Comparison of ENCODE assay signal across 8 mouse cellular contexts in the genomic region with DNA sequence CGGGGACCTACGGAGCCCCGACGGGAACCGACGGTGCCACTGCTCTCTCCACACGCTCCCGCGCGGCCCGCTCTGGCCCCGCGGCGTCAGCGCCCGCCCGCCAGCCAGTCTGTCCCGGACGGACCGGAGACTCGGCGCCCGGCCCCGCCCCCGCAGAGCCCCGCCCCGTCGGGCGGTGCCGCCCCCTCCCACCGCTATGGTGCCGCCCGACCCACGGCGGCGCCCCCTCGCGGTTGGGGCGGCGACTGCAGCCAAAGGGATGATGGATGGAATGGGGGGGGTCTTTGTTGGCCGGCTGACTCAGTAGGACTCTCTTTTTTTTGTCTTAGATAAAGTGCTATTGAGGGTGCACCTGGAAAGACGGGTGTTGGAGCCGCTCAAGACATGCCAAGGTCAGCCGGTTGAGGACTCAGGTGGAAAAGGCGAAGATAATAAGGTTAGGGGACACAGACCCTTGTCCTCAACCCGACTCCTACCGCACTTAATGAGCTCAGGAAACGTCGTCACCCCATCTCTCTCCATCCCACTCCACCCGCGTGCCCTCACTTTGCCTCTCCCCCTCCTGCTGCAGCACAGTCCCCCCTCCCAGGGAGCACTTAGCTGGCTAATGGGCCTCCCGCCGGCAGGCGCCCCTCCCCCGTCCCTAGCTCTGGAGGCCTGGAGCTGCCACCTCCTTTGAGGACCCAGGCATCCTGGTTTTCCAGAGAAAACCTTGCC. TPM values are rescaled to one million over a fixed set of nuclear protein-coding genes. Genes with fewer than 3 reads are reported as not detected.
DNase-seq lines count a peak whose midpoint lies in the region; ATAC-seq and TF ChIP-seq lines count a peak whose summit lies in the region.

No protein-coding gene starts in this region.

- H3K4me3 ChIP-seq in layer of hippocampus, adult 2 months, result peak overlapping the region; percentile 53
- peak overlapping the region; percentile 72 for H3K4me3 ChIP-seq in intestine, embryonic 14.5 days (ENCODE audit: low read depth, low read length)
- H3K4me3 ChIP-seq in liver, embryonic 16.5 days (ENCODE audit: low read depth, low read length), result peak overlapping the region; percentile 70
- H3K4me3 ChIP-seq in neural tube, embryonic 11.5 days (ENCODE audit: low read depth, low read length), result peak overlapping the region; percentile 45

- H3K27me3 ChIP-seq in intestine, embryonic 14.5 days (replicated peaks; ENCODE audit: control insufficient read depth, insufficient read depth, low read length), result no peaks in the 10 kb centered on the region
- H3K27me3 ChIP-seq in liver, embryonic 16.5 days (ENCODE audit: control insufficient read depth, insufficient read depth, low read depth, low read length), result peaks cover 5% of the 10 kb centered on the region
- H3K27me3 ChIP-seq in neural tube, embryonic 11.5 days (ENCODE audit: control insufficient read depth, insufficient read depth, low read length), result 0 out of 2 replicates have a peak, but pooled peaks cover 7% of the 10 kb centered on the region

- TF ChIP-seq POLR2A in brain, embryonic 14.5 days (IDR thresholded peaks at IDR 0.05; ENCODE audit: borderline replicate concordance, extremely low read depth, insufficient read depth, insufficient read length, poor library complexity, severe bottlenecking), result peak; percentile 43; the same call in 1 of the 2 replicates

- peak overlapping the region; percentile 72; the same call in 1 of the 2 replicates for H3K27ac ChIP-seq in layer of hippocampus, adult 2 months
- peak overlapping the region; percentile 69; the same call in 1 of the 2 replicates for H3K27ac ChIP-seq in intestine, embryonic 14.5 days (ENCODE audit: low read depth)
- H3K27ac ChIP-seq in liver, embryonic 16.5 days (ENCODE audit: low read length), result no peak overlapping the region
- H3K27ac ChIP-seq in neural tube, embryonic 11.5 days (ENCODE audit: low read depth, low read length), result no peak overlapping the region

- DNase-seq in layer of hippocampus, adult 2 months (ENCODE audit: low spot score in 2 of 2), result peak in 1 of 2 experiments; percentile 64
- no peak for DNase-seq in layer of hippocampus, adult 11-12 months (ENCODE audit: low spot score)
- DNase-seq in brain, embryonic 14.5 days (ENCODE audit: low read depth), result peak; percentile 67
- DNase-seq in gastrocnemius, postnatal 14 days, result peak; percentile 80
- DNase-seq in intestine, embryonic 14.5 days (ENCODE audit: low spot score), result peak; percentile 92
- DNase-seq in neural tube, embryonic 11.5 days (ENCODE audit: low spot score), result peak; percentile 72
- peak; percentile 79 for DNase-seq in urinary bladder, adult 2 months (ENCODE audit: low spot score)

- peak overlapping the region; percentile 60 for H3K4me2 ChIP-seq in intestine, embryonic 14.5 days (ENCODE audit: low read length)
- peak overlapping the region; percentile 93 for H3K4me2 ChIP-seq in liver, embryonic 16.5 days (ENCODE audit: low read depth, low read length)
- peak overlapping the region; percentile 50 for H3K4me2 ChIP-seq in neural tube, embryonic 11.5 days (ENCODE audit: low read depth)

- peak; percentile 75 for TF ChIP-seq CTCF in layer of hippocampus, adult 2 months (conservative IDR thresholded peaks at IDR 0.05)
- TF ChIP-seq CTCF in brain, embryonic 14.5 days (IDR thresholded peaks at IDR 0.05; ENCODE audit: borderline replicate concordance, extremely low read depth, insufficient read depth, insufficient read length), result peak; percentile 62

- intact Hi-C loops in gastrocnemius, postnatal 14 days (cut with DNase I; ENCODE audit: low total_unique reads), result no loop called here

- peaks cover 19% of the 10 kb centered on the region for H3K36me3 ChIP-seq in intestine, embryonic 14.5 days (ENCODE audit: control insufficient read depth, insufficient read depth, low read length)
- 0 out of 2 replicates have a peak, but pooled peaks cover 2% of the 10 kb centered on the region for H3K36me3 ChIP-seq in liver, embryonic 16.5 days (ENCODE audit: control insufficient read depth, insufficient read depth)
- no peaks in the 10 kb centered on the region for H3K36me3 ChIP-seq in neural tube, embryonic 11.5 days (ENCODE audit: control insufficient read depth, insufficient read depth, low read length)

- WGBS in intestine, embryonic 14.5 days, result 1% methylated on average over 54 of the region's 55 CpGs
- WGBS in liver, embryonic 16.5 days (ENCODE audit: insufficient replicate concordance), result 1% methylated on average over 55 of the region's 55 CpGs
- under 1% methylated on average over 49 of the region's 55 CpGs for WGBS in neural tube, embryonic 11.5 days

- H3K9me3 ChIP-seq in intestine, embryonic 14.5 days (ENCODE audit: control insufficient read depth, low read length), result no peaks in the 10 kb centered on the region
- H3K9me3 ChIP-seq in liver, embryonic 16.5 days (replicated peaks; ENCODE audit: control insufficient read depth, low read length), result no peaks in the 10 kb centered on the region
- H3K9me3 ChIP-seq in neural tube, embryonic 11.5 days (ENCODE audit: control insufficient read depth, low read length), result no peaks in the 10 kb centered on the region

- peak; percentile 64 for ATAC-seq in intestine, embryonic 14.5 days (replicated peaks; ENCODE audit: low FRiP score, low TSS enrichment, low read depth)
- peak; percentile 81 for ATAC-seq in liver, embryonic 16.5 days (ENCODE audit: low read depth)
- no peak for ATAC-seq in neural tube, embryonic 11.5 days (ENCODE audit: insufficient read depth, low FRiP score, low TSS enrichment)

- H3K4me1 ChIP-seq in intestine, embryonic 14.5 days (replicated peaks; ENCODE audit: control insufficient read depth, insufficient read depth, low read length), result peaks cover 38% of the 10 kb centered on the region
- H3K4me1 ChIP-seq in liver, embryonic 16.5 days (ENCODE audit: control insufficient read depth, low read depth, low read length), result peaks cover 41% of the 10 kb centered on the region
- peaks cover 19% of the 10 kb centered on the region for H3K4me1 ChIP-seq in neural tube, embryonic 11.5 days (ENCODE audit: control insufficient read depth, insufficient read depth, low read length)

- H3K9ac ChIP-seq in intestine, embryonic 14.5 days (ENCODE audit: low read length), result peak overlapping the region; percentile 67
- peak overlapping the region; percentile 78 for H3K9ac ChIP-seq in liver, embryonic 16.5 days (ENCODE audit: low read depth, low read length)
- peak overlapping the region; percentile 58 for H3K9ac ChIP-seq in neural tube, embryonic 11.5 days (ENCODE audit: low read length)

RNA-seq across cellular contexts. Expression of gene Ppp1r14b, which starts 4.9 kb away (rescaled TPM):
- total RNA-seq in layer of hippocampus, adult 2 months (2021), result 10 to 100 TPM; 68.2 to 71.4 TPM
- 359 and 550 TPM in 2 replicates for polyA plus RNA-seq in brain, embryonic 14.5 days (2012; rRNA removed)
- 100 to 1,000 TPM; 139 to 184 TPM for total RNA-seq in gastrocnemius, postnatal 14 days (2021)
- polyA plus RNA-seq in intestine, embryonic 14.5 days (2014; fragmentation: Nextera tagmentation; extraction: Ambion mirVana), result 111 and 199 TPM in 2 replicates
- 15.9 and 17.4 TPM in 2 replicates for polyA plus RNA-seq in liver, embryonic 16.5 days (2015; fragmentation: Nextera tagmentation; extraction: Ambion mirVana)
- polyA plus RNA-seq in neural tube, embryonic 11.5 days (2014; fragmentation: Nextera tagmentation; extraction: Ambion mirVana), result 290 and 313 TPM in 2 replicates
- polyA plus RNA-seq in urinary bladder, adult 2 months (2012; rRNA removed), result 100 and 132 TPM in 2 replicates

RNA-seq across cellular contexts. Expression of gene Plcb3, which starts 6.4 kb away (rescaled TPM):
- 10 to 100 TPM; 14.8 to 17.4 TPM for total RNA-seq in layer of hippocampus, adult 2 months (2021)
- polyA plus RNA-seq in brain, embryonic 14.5 days (2012; rRNA removed), result 22.7 and 28.3 TPM in 2 replicates
- 10 to 100 TPM; 10.9 to 11.6 TPM for total RNA-seq in gastrocnemius, postnatal 14 days (2021)
- polyA plus RNA-seq in intestine, embryonic 14.5 days (2014; fragmentation: Nextera tagmentation; extraction: Ambion mirVana), result 123 and 138 TPM in 2 replicates
- 4.8 and 6.6 TPM in 2 replicates for polyA plus RNA-seq in liver, embryonic 16.5 days (2015; fragmentation: Nextera tagmentation; extraction: Ambion mirVana)
- polyA plus RNA-seq in neural tube, embryonic 11.5 days (2014; fragmentation: Nextera tagmentation; extraction: Ambion mirVana), result 22.7 and 25.0 TPM in 2 replicates
- 83.5 and 88.1 TPM in 2 replicates for polyA plus RNA-seq in urinary bladder, adult 2 months (2012; rRNA removed)

RNA-seq across cellular contexts. Expression of gene Fkbp2, which starts 10.5 kb away (rescaled TPM):
- 10 to 100 TPM; 81.1 to 83.7 TPM for total RNA-seq in layer of hippocampus, adult 2 months (2021)
- 50.3 and 61.0 TPM in 2 replicates for polyA plus RNA-seq in brain, embryonic 14.5 days (2012; rRNA removed)
- total RNA-seq in gastrocnemius, postnatal 14 days (2021), result 10 to 100 TPM; 13.0 to 13.7 TPM
- polyA plus RNA-seq in intestine, embryonic 14.5 days (2014; fragmentation: Nextera tagmentation; extraction: Ambion mirVana), result 96.9 and 103 TPM in 2 replicates
- 91.1 and 101 TPM in 2 replicates for polyA plus RNA-seq in liver, embryonic 16.5 days (2015; fragmentation: Nextera tagmentation; extraction: Ambion mirVana)
- polyA plus RNA-seq in neural tube, embryonic 11.5 days (2014; fragmentation: Nextera tagmentation; extraction: Ambion mirVana), result 80.1 and 86.5 TPM in 2 replicates
- polyA plus RNA-seq in urinary bladder, adult 2 months (2012; rRNA removed), result 83.0 and 89.1 TPM in 2 replicates

RNA-seq across cellular contexts. Expression of gene Vegfb, which starts 17.6 kb away (rescaled TPM):
- total RNA-seq in layer of hippocampus, adult 2 months (2021), result 10 to 100 TPM; 85.2 to 88.0 TPM
- polyA plus RNA-seq in brain, embryonic 14.5 days (2012; rRNA removed), result 28.6 and 39.3 TPM in 2 replicates
- 100 to 1,000 TPM in 1 of 2 experiments, 10 to 100 TPM in 1; 90.8 to 118 TPM for total RNA-seq in gastrocnemius, postnatal 14 days (2021)
- polyA plus RNA-seq in intestine, embryonic 14.5 days (2014; fragmentation: Nextera tagmentation; extraction: Ambion mirVana), result 38.7 and 50.5 TPM in 2 replicates
- polyA plus RNA-seq in liver, embryonic 16.5 days (2015; fragmentation: Nextera tagmentation; extraction: Ambion mirVana), result 7.7 and 10.5 TPM in 2 replicates
- polyA plus RNA-seq in neural tube, embryonic 11.5 days (2014; fragmentation: Nextera tagmentation; extraction: Ambion mirVana), result 27.8 and 29.4 TPM in 2 replicates
- polyA plus RNA-seq in urinary bladder, adult 2 months (2012; rRNA removed), result 48.1 and 76.3 TPM in 2 replicates

RNA-seq across cellular contexts. Expression of gene Dnajc4, which starts 22.5 kb away (rescaled TPM):
- total RNA-seq in layer of hippocampus, adult 2 months (2021), result 10 to 100 TPM; 26.1 to 27.6 TPM
- 25.7 and 31.3 TPM in 2 replicates for polyA plus RNA-seq in brain, embryonic 14.5 days (2012; rRNA removed)
- total RNA-seq in gastrocnemius, postnatal 14 days (2021), result 10 to 100 TPM; 30.7 to 32.4 TPM
- 23.3 and 25.2 TPM in 2 replicates for polyA plus RNA-seq in intestine, embryonic 14.5 days (2014; fragmentation: Nextera tagmentation; extraction: Ambion mirVana)
- polyA plus RNA-seq in liver, embryonic 16.5 days (2015; fragmentation: Nextera tagmentation; extraction: Ambion mirVana), result 9.9 and 10.5 TPM in 2 replicates
- polyA plus RNA-seq in neural tube, embryonic 11.5 days (2014; fragmentation: Nextera tagmentation; extraction: Ambion mirVana), result 16.2 and 17.3 TPM in 2 replicates
- polyA plus RNA-seq in urinary bladder, adult 2 months (2012; rRNA removed), result 61.7 and 65.2 TPM in 2 replicates

Comparison
In these comparisons a context has a peak if more than half of its experiments do, and no peak if none do; other contexts are left out.
1. H3K27ac ChIP-seq: peak in layer of hippocampus, adult 2 months (single experiment) and intestine, embryonic 14.5 days (single experiment); none in liver, embryonic 16.5 days (single experiment) and neural tube, embryonic 11.5 days (single experiment).
2. Peak in every context shown above with its lines, with median percentiles within 50 percentile points of each other: H3K4me3 ChIP-seq, H3K4me2 ChIP-seq and H3K9ac ChIP-seq.